Mouse (Mus musculus): ENCODE results near the gene Amy2a5. TPM values are rescaled to one million over a fixed set of nuclear protein-coding genes. Genes with fewer than 3 reads are reported as not detected.
"Not testable (repeated sequence)": the region's sequence is repeated elsewhere in the genome, so short reads cannot be mapped to it uniquely, and the experiment has no call there.

Amy2a5 gene
- total RNA-seq (2021) (under 1 TPM; 0.09 to 0.48 TPM), polyA plus RNA-seq (2012; rRNA removed) (0.02 TPM in 1 of 2 replicates, not detected in the other)
- long read RNA-seq: 0 reads

DNA sequence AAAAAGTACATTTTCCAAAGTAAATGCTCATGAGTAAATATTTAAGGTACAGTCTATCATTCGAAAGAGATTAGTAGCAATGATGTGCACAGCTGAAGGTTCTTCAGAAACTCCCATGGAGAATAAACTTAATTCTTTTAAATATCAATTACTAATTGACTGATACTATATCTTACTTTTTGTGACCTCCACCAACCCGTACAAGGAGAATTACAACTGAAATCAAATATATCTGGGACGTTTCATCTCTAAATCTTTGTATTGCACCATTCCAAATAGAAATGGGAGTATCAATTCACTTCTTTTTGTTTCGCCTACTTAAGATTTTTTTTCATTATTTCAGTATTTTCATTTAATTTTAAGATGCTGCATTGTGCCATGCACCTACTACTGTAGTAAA is at the start of gene Amy2a5:
Amy2a5 (minus strand) TSS at position 101 of the 400 bp plus-strand sequence.
- DNase-seq: not testable (repeated sequence)

DNA sequence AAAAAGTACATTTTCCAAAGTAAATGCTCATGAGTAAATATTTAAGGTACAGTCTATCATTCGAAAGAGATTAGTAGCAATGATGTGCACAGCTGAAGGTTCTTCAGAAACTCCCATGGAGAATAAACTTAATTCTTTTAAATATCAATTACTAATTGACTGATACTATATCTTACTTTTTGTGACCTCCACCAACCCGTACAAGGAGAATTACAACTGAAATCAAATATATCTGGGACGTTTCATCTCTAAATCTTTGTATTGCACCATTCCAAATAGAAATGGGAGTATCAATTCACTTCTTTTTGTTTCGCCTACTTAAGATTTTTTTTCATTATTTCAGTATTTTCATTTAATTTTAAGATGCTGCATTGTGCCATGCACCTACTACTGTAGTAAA is 32.7 kb upstream of the Amy2a5 start, which contains the start of gene Amy2a4:
Amy2a4 (minus strand) TSS at position 101 of the 400 bp plus-strand sequence.
- not testable (repeated sequence) for DNase-seq

DNA sequence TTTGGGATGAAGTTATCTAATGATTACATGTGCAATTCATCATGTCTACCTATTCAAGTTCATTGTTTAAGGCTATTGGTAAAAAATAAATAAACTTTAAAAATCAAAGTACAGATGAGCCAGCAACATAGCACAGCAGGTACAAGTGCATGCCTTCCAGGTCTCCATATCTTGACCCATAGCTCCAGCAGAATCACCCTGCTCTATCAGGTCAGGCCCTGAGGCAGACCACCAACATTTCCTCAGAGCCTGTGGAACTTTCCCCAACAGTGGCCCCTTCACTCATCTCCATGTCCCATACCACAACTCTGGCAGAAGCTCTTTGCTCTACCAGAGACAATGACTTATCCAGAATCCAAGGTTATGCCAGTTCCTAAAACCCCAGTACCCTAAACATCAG is 21.6 kb upstream of the Amy2a5 start:
- DNase-seq: not testable (repeated sequence)

DNA sequence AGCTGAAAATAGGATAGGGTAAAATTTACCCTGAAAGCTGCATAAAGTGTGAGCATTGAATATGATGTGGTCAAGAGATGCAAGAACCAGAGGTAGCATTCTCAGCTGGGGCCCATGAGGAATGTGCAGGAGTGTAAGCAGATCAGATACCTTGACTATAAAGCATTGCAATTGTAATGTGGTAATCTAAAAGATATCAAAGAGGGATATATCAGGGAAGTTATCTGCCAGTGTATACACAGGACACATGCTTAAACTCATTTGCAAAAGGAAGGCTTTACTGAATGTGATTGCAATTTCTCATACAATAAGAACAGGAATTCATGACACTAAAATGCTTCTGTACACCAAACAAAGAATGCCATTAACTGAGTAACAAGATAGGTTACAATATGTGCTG is 20.9 kb upstream of the Amy2a5 start:
- DNase-seq: not testable (repeated sequence)

DNA sequence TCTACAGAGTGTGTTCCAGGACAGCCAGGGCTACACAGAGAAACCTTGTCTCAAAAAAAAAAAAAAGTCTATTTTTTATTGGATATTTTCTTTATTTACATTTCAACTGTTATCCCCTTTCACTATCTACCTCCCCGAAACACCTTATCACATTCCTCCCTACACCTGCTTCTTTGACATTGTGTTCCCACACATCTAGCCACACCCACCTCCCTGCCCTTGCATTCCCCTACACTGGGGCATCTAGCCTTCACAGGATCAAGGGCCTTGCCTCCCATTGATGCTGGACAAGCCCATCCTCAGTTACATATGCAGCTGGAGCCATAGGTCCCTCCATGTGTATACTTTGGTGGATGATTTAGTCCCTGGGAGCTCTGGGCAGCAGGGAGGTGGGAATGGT is 31.5 kb downstream of the Amy2a5 start:
- DNase-seq: no peak

Other genes with a start within 250 kb of the Amy2a5 start
- not detected for gene Amy2a4, start 32.6 kb upstream of the Amy2a5 start, total RNA-seq (2021)
- gene Amy2a4, start 32.6 kb upstream of the Amy2a5 start, polyA plus RNA-seq (2012; rRNA removed): not detected in 2 replicates
- not detected for gene Amy2a3, start 65.2 kb upstream of the Amy2a5 start, total RNA-seq (2021)
- not detected in 2 replicates for gene Amy2a3, start 65.2 kb upstream of the Amy2a5 start, polyA plus RNA-seq (2012; rRNA removed)
- not detected for gene Amy2a2, start 97.8 kb upstream of the Amy2a5 start, total RNA-seq (2021)
- not detected in 2 replicates for gene Amy2a2, start 97.8 kb upstream of the Amy2a5 start, polyA plus RNA-seq (2012; rRNA removed)